Mouse (Mus musculus): ENCODE data around the gene Lrrc3c.

DNA sequence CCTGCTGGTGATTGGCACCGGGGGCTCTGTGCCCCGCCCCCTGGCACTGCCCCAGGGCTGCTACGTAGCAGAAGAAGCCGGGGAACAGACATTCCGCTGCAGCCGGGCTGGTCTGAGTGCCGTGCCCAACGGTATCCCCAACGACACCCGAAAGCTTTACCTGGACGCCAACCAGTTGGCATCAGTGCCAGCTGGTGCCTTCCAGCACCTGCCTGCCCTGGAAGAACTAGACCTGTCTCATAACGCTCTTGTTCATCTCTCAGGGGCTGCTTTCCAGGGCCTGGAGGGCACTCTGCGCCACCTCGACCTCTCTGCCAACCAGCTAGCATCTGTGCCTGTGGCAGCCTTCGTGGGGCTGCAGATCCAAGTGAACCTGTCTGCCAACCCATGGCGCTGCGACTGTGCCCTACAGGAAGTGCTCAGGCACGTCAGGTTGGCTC, 780 bp downstream of the Lrrc3c start:
- TF ChIP-seq CEBPB (IDR thresholded peaks at IDR 0.05; ENCODE audit: low read depth) (no peak), CTCF (IDR thresholded peaks at IDR 0.05; ENCODE audit: control insufficient read depth, insufficient read depth, insufficient read length) (no peak), MYOD1 (IDR thresholded peaks at IDR 0.05; ENCODE audit: control insufficient read depth, insufficient read length, low read depth) (no peak), MYOG (IDR thresholded peaks at IDR 0.05; ENCODE audit: control insufficient read depth, extremely low read depth, insufficient read length) (no peak)

Data from C2C12 (cell line).